ENCODE assay signal across 8 mouse cellular contexts in the genomic region with DNA sequence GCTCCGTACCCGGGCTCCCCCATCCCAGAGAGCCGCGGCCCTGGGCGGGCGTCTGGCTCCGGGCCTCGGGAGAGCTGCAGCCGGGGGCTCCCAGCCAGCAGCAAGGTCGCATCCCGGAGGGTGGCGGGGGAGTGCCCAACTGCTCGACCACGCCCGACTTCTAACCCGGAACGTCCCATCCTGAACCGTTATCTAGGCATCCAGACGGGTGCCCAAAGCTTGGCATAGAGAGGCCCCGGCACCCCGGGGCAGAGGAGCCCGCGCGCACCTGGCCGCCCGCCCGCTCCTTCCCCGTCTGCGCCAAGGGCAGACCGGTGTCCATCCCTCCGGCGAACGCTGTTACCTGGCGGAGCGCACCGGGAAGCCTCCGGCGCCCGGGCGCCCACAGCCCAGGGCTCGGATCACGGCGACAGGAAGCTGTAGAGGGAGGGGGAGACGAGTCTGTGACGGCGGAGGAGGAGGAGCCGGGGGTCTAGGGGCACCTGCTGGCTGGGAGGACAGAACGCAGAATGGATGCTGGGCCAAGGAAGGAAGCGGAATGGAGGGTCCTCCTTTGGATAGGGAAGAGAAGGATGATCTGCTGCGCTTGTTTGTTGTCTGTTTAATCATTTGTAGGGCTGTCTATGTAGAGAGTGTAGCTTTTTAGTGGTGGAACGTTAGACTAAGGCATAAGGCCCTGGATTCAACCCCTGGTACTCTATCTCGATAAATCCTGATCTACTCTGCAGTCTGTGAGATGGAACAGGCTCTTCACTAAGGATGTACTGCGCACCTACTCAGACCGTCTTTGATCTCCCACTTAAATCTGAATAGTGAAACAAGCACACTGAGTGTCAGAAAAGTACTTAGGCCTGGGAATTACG. TPM values are rescaled to one million over a fixed set of nuclear protein-coding genes. Genes with fewer than 3 reads are reported as not detected.
DNase-seq lines count a peak whose midpoint lies in the region; ATAC-seq and TF ChIP-seq lines count a peak whose summit lies in the region.
"Had no signal": no experiment of that assay in that cellular context is flagged by ENCODE, and none has a peak within 500 bp of the region (broad histone marks: within the 10 kb centered on the region; RNA-seq: fewer than 3 reads in every experiment).

A gene (minus strand): TSS at position 437 of the 863 bp plus-strand sequence.

- no peaks in the 10 kb centered on the region for H3K36me3 ChIP-seq in hindbrain, embryonic 16.5 days (ENCODE audit: control insufficient read depth, insufficient read depth, low read length)
- H3K36me3 ChIP-seq in spleen, adult 2 months (ENCODE audit: control insufficient read depth, insufficient read depth, low read length): no peaks in the 10 kb centered on the region

- peak; percentile 63 to 77 for DNase-seq in adrenal gland, postnatal 36 days
- peak; percentile 36 to 38 for DNase-seq in gastrocnemius, adult 8-10 months (ENCODE audit: low spot score in 2 of 2)
- peak; percentile 69 to 80 for DNase-seq in left cerebral cortex, postnatal 10 days (ENCODE audit: extremely low spot score in 1 of 2, low spot score in 2 of 2)
- DNase-seq in spleen, adult 2 months (ENCODE audit: low read depth in 1 of 2, low spot score in 2 of 2): no peak

- H3K4me2 ChIP-seq in hindbrain, embryonic 16.5 days (ENCODE audit: low read length): peak within 1 kb of the TSS; percentile 69

- TF ChIP-seq CTCF in cortical plate, adult 2 months (IDR thresholded peaks at IDR 0.05; ENCODE audit: extremely low read depth, insufficient read depth, low read length): no peak
- TF ChIP-seq CTCF in spleen, adult 2 months (IDR thresholded peaks at IDR 0.05; ENCODE audit: extremely low read depth, insufficient read depth, insufficient read length, insufficient replicate concordance): no peak

- H3K27me3 ChIP-seq in hindbrain, embryonic 16.5 days (replicated peaks; ENCODE audit: control insufficient read depth, insufficient read depth, low read length): no peaks in the 10 kb centered on the region
- H3K27me3 ChIP-seq in spleen, adult 2 months (ENCODE audit: control insufficient read depth, insufficient read depth, low read length): peaks cover 7% of the 10 kb centered on the region; the same call in 1 of the 2 replicates

- TF ChIP-seq POLR2A in cortical plate, adult 2 months (IDR thresholded peaks at IDR 0.05; ENCODE audit: extremely low read depth, insufficient read depth, low read length): peak; percentile 64; the same call in 1 of the 2 replicates
- TF ChIP-seq POLR2A in spleen, adult 2 months (IDR thresholded peaks at IDR 0.05; ENCODE audit: low read depth, low read length): no peak

- H3K27ac ChIP-seq in cortical plate, adult 2 months (ENCODE audit: insufficient read depth, low read length): peak within 1 kb of the TSS; percentile 91
- peak within 1 kb of the TSS; percentile 72 for H3K27ac ChIP-seq in hindbrain, embryonic 16.5 days (ENCODE audit: low read depth, low read length)
- peak within 1 kb of the TSS; percentile 43; the same call in 1 of the 2 replicates for H3K27ac ChIP-seq in spleen, adult 2 months (ENCODE audit: insufficient read depth, low read length)

- H3K9ac ChIP-seq in hindbrain, embryonic 16.5 days (ENCODE audit: low read depth, low read length): peak within 1 kb of the TSS; percentile 97

- intact Hi-C loops in left cerebral cortex, postnatal 10 days (cut with DNase I): no loop called here

- H3K4me1 ChIP-seq in cortical plate, adult 2 months (ENCODE audit: control insufficient read depth, insufficient read depth, low read length): peaks cover 6% of the 10 kb centered on the region; the same call in 1 of the 2 replicates
- peaks cover 8% of the 10 kb centered on the region; the same call in 1 of the 2 replicates for H3K4me1 ChIP-seq in hindbrain, embryonic 16.5 days (ENCODE audit: control insufficient read depth, insufficient read depth, low read depth, low read length)
- H3K4me1 ChIP-seq in spleen, adult 2 months (ENCODE audit: control insufficient read depth, insufficient read depth, insufficient read length): peaks cover 4% of the 10 kb centered on the region; the same call in 1 of the 2 replicates

- H3K9me3 ChIP-seq in hindbrain, embryonic 16.5 days (ENCODE audit: control insufficient read depth, low read length): no peaks in the 10 kb centered on the region

- WGBS in hindbrain, embryonic 16.5 days: 4% methylated on average over 55 of the region's 55 CpGs
- WGBS in spleen, adult 2 months: 8% methylated on average over 55 of the region's 55 CpGs

- H3K4me3 ChIP-seq in cortical plate, adult 2 months (ENCODE audit: insufficient read depth, low read length): peak within 1 kb of the TSS; percentile 75
- H3K4me3 ChIP-seq in hindbrain, embryonic 16.5 days (ENCODE audit: low read length): peak within 1 kb of the TSS; percentile 98
- H3K4me3 ChIP-seq in spleen, adult 2 months (ENCODE audit: extremely low read depth, insufficient read depth, insufficient read length): peak within 1 kb of the TSS; percentile 24; the same call in 1 of the 2 replicates
- H3K4me3 ChIP-seq: myocyte had no signal

- peak; percentile 99 for ATAC-seq in hindbrain, embryonic 16.5 days
- peak; percentile 98 for ATAC-seq in megakaryocyte progenitor cell, adult 5-6 weeks (replicated peaks; ENCODE audit: poor library complexity)

RNA-seq across cellular contexts. Expression of the gene that starts here (rescaled TPM):
- total RNA-seq in adrenal gland, postnatal 36 days (2021): 1 to 10 TPM; 4.8 to 8.7 TPM
- polyA plus RNA-seq in cortical plate, adult 2 months (2012; rRNA removed): 20.9 and 21.9 TPM in 2 replicates
- 1 to 10 TPM; 1.4 to 2.9 (median 2.5) TPM for total RNA-seq in gastrocnemius, adult 8-10 months (2022)
- 9.2 and 11.4 TPM in 2 replicates for polyA plus RNA-seq in hindbrain, embryonic 16.5 days (2015; fragmentation: Nextera tagmentation; extraction: Ambion mirVana)
- total RNA-seq in left cerebral cortex, postnatal 10 days (2021): 10 to 100 TPM; 16.0 to 17.7 TPM
- total RNA-seq in megakaryocyte progenitor cell, adult 5-6 weeks (2015): not detected in 2 replicates
- total RNA-seq in megakaryocyte progenitor cell, adult 5-6 weeks (2017): not detected in 2 replicates
- 0.55 and 0.60 TPM in 2 replicates for polyA plus RNA-seq in spleen, adult 2 months (2012; rRNA removed)

Comparison
In these comparisons a context has a peak if more than half of its experiments do, and no peak if none do; other contexts are left out.
1. Peak in ATAC-seq in megakaryocyte progenitor cell, adult 5-6 weeks; RNA of the gene not detected or under 1 TPM.
2. DNase-seq: peak in adrenal gland, postnatal 36 days (2 of 2), gastrocnemius, adult 8-10 months (2 of 2) and left cerebral cortex, postnatal 10 days (2 of 2); none in spleen, adult 2 months (0 of 2).
3. H3K4me3 ChIP-seq: peak in every context shown above with its lines; median percentile 98 in hindbrain, embryonic 16.5 days; 75 in cortical plate, adult 2 months; 24 in spleen, adult 2 months.
4. Peak in every context shown above with its lines, with median percentiles within 50 percentile points of each other: H3K27ac ChIP-seq.